Mouse (Mus musculus): ENCODE data around the gene Vsir.

The Vsir gene

GRCm38 (mm10) chr10:60346701-60347405, at the start of gene Vsir:
Vsir (plus strand) TSS chr10:60346851.
- peak; percentile 84 for DNase-seq (ENCODE audit: low read depth, low spot score)

- no peak for DNase-seq (ENCODE audit: low read depth, low spot score)
Observed at GRCm38 (mm10) chr10:60299636-60300035, 47.0 kb upstream of the Vsir start.

DNA sequence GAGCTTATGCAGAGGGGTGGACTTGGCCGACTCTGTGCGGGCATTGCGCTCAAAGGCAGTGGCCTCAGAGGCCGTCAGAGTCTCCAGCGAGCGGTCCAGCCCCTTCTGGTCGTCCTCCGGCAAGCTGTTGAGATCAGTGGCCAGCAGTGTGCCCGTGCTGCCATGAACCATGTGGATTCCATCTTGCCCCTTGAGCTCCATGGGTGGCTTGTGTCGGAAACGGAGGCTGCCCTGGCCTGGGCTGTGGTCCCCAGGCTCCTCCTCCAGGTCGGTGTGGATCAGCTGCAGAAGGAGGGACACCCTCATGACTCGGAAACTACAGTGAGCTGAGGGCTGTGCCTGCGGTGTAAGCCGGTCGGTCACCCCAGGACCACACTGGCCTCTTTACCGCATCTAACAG, 43.2 kb upstream of the Vsir start:
- no peak for DNase-seq (ENCODE audit: low read depth, low spot score)

DNA sequence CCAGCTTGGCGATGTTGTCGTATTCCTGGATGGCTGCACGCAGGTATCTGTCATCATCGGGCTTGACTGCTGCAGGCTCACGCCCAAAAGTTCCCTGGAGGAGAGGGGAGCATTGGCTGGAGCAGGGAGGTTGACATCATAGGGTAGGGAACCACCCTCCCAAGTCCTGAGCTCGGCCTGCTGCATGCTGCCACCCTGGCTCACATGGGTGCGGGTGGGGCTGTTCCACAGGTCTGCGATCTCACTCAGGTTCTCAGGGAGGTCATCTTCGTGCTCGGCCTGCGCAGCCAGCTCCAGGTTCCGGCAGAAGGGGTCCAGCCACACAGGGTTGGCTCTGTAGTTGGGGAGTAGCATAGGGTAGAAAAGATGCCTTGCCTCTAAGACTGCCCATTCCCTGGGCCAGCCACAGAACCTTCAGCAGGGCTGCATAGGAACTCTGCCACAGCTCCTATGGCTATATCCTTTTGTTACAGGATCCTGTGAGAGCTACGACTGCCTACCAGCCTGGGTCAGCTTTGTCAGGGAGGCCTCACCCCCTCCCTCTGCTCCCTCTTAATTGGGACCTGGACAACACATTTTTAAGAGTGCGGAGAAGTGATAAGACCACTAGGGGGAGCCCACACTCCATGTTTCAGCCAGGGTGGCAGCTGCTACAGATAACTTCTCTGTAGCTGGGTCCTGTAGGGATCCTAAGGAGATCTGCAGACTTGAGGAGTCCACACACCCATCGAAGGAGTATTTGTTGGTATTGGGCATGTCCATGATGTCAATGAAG, 41.6 kb upstream of the Vsir start:
- peak; percentile 76 for DNase-seq (ENCODE audit: low read depth, low spot score)

- no peak for DNase-seq (ENCODE audit: low read depth, low spot score)
Observed at GRCm38 (mm10) chr10:60310629-60311028, 36.0 kb upstream of the Vsir start.

- DNase-seq (ENCODE audit: low read depth, low spot score): no peak
Observed at GRCm38 (mm10) chr10:60313606-60314005, 33.0 kb upstream of the Vsir start.

DNA sequence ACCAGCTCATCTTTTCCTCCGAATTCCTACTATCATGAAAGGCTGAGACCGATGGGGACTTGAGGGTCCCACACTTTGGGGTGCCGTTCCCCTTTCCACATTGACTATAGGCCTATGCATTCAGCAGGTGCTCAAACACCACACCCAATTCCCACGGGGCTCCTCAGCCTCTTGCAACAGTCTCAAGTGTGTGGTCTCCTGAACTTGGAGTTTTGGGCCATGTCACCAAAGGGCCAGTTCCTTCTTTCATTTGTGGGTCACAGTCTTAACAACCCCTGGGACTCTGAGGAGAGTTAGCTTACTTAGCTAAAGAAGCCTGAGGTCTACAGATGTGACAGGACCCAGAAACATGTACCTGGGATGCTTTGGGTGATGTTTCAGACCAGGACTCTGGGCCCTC, 30.5 kb upstream of the Vsir start:
- DNase-seq (ENCODE audit: low read depth, low spot score): no peak

- DNase-seq (ENCODE audit: low read depth, low spot score): no peak
Observed at GRCm38 (mm10) chr10:60328963-60329650, 17.5 kb upstream of the Vsir start.

DNA sequence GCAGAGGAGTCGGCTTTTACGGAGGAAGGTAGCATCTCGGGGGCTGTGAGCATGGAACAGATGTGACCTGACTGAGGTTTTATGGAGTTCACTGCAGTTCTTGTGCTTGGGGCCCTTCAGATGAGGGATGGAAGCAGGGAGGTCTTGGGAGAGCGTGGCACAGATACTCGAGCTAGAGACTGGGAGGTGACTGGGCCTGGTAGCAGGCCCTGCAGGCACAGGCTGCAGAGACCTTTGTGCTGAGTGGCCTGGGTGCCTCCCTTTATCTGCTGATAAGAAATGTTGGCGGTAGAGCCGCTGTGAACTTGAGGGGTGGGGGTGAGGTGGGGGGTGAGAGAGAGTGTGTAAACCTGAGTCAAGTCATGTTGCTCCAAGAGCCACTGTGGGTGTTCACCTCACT, 12.1 kb upstream of the Vsir start:
- no peak for DNase-seq (ENCODE audit: low read depth, low spot score)

GRCm38 (mm10) chr10:60335021-60335420, 11.6 kb upstream of the Vsir start:
- DNase-seq (ENCODE audit: low read depth, low spot score): no peak

DNA sequence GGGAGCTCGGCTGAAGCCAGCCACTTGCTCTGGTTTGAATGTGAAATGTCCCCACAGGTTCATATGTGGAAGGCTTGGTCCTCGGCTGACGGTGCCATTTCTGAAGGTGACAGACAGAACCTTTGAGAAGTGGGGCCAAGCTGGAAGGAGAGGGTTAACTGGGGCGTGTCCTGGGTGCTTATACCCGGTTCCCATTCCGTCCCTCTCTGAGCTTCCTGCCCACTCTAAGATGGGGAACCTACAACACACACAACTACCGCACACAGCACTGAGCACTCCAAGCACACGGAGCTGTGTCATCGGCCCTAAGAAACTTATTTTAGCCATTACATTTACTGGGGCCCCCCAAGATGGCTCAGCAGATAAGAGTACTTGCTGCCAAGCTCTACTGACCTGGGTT, 5.1 kb upstream of the Vsir start:
- no peak for DNase-seq (ENCODE audit: low read depth, low spot score)

DNA sequence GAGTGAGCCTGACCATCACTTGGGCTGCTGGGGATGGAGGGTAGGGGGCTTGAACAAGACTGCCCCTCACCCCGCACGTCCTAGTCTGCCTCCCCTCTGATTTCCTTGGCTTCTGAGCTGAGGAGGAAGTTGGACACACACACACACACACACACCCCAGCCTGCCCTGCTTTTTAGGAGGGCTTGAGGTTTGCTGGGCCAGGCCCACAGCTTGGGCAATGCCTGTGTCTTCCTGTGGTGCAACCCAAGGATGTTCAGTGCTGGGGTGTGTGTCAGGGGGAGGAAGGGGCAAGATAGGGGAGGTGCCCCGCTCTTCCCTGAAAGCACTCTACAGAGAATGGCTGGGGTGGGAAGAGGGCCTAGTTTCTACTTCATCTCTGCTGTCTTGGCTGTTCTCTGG, 2.5 kb upstream of the Vsir start:
- DNase-seq (ENCODE audit: low read depth, low spot score): no peak

GRCm38 (mm10) chr10:60346056-60346455, 595 bp upstream of the Vsir start:
- no peak for DNase-seq (ENCODE audit: low read depth, low spot score)

GRCm38 (mm10) chr10:60347768-60348610, 1.3 kb downstream of the Vsir start:
- no peak for DNase-seq (ENCODE audit: low read depth, low spot score)

DNA sequence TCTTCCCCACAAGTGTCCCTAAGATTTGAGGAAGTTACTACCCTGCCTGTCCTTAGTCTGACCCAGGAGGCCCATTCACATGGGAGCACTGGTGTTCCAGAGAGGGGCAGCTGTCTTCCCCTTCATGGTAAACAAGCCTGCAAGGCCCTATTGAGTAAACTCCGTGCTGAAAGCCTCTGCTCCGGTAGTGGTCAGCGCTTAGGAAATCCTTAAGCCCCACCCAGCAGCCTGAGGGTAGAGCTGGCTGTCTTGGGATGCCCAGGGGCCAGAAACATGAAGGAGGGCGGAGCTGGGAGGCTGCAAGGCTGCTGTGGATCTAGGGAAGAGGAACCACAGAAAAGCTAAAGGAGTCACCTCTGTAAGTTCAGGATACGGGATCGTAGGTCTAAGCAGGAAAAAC, 2.4 kb downstream of the Vsir start:
- DNase-seq (ENCODE audit: low read depth, low spot score): peak; percentile 79

- DNase-seq (ENCODE audit: low read depth, low spot score): no peak
Observed at GRCm38 (mm10) chr10:60349644-60350043, 3.0 kb downstream of the Vsir start.

DNA sequence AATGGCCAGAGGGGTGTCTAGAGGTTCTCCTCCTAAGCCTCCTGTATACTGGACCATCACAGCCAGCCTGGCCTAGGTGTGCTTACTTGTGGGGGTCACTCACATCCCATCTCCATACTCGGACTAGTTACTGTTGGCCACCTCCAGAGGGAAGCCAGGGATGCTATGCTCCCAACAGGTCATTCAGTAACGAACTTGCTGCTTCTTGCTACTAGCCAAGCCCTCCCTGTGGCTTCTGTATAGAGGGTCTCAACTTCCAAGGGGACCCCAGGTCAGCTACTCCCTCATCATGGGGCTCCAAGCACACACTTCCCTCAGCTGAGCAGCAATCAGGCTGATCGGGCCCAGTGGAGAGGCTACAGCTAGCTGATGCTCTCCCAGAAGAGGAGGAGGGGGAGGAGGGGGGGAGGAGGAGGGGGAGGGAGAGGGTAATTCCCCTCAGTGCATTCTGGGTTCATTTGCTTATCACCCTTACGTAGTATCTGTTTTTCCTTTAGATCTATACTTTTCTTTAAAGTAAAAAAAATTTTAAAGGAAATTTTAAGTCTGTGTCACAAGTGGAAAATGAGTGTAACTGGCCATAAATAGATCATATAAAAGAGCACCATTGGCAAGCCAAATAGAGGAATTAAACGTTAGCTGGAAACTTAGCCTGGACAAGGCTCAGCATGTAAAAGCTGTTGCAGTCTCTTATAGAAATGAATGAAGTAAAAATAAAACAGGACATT, 3.6 kb downstream of the Vsir start:
- no peak for DNase-seq (ENCODE audit: low read depth, low spot score)

DNA sequence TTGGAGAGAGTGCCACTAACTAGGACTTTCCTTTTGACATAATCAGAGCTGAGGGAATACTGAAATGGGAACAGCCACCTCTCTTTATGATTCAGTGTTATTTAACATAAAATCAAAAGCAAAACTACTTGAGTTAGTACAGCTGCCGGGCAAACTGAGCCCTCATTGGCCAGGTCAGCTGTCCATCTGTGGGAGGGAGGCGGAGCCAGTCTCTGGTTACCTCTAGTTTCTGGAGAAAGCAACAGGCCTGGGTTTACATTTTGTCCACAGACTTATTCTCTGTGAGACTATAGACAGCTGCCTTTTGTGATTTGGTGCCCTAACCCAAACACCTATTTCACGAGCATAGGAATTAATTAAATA, 4.1 kb downstream of the Vsir start:
- peak; percentile 86 for DNase-seq (ENCODE audit: low read depth, low spot score)

DNA sequence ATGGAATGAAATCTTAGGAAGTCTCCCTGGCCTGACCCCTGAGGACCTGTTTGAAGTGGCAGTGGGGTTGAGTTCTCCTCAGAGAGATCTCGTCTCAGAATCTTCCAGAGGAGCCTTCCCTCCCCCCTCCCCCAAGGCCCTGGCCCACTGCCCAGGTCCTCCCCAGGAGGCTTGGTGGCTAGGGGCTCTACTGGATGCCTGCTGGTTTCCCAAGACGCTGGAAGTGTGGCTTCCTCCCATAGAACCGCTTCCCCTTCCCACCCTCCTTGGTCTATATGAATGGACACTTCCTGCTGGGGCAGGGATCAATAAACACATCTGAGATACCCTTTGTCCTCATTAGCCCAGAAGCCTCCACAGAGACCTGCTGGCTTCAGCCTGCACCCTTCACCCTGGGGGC, 4.6 kb downstream of the Vsir start:
- no peak for DNase-seq (ENCODE audit: low read depth, low spot score)

- DNase-seq (ENCODE audit: low read depth, low spot score): peak; percentile 86
Observed at GRCm38 (mm10) chr10:60351761-60352455, 5.3 kb downstream of the Vsir start.
